Mouse (Mus musculus): ENCODE data around the gene Slc16a12. TPM values are rescaled to one million over a fixed set of nuclear protein-coding genes. Genes with fewer than 3 reads are reported as not detected.

The Slc16a12 gene
- polyA plus RNA-seq, 1 experiment = 0.33 TPM

GRCm38 (mm10) chr19:34746201-34746600 is 888 bp downstream of the Slc16a12 start:
- 0 out of 2 replicates have a peak, but pooled peaks cover 3% of the 10 kb centered on the region for H3K27me3 ChIP-seq (ENCODE audit: control insufficient read depth, insufficient read depth, low read length)
- H3K27ac ChIP-seq (ENCODE audit: control insufficient read depth, insufficient read depth, low read depth, low read length) = no peak overlapping the region
- H3K36me3 ChIP-seq (ENCODE audit: control insufficient read depth, insufficient read depth, low read length) = no peaks in the 10 kb centered on the region
- TF ChIP-seq POLR2A (IDR thresholded peaks at IDR 0.05; ENCODE audit: control insufficient read depth, low read depth, low read length) = no peak
- no peak for TF ChIP-seq CTCF (IDR thresholded peaks at IDR 0.05; ENCODE audit: control insufficient read depth, insufficient read depth, insufficient replicate concordance, low read depth, low read length)
- H3K4me1 ChIP-seq (ENCODE audit: control insufficient read depth, insufficient read depth, low read length) = peaks cover 6% of the 10 kb centered on the region
- no peak overlapping the region for H3K4me3 ChIP-seq (ENCODE audit: control insufficient read depth, low read depth, low read length)

GRCm38 (mm10) chr19:34745012-34745411 is 2.1 kb downstream of the Slc16a12 start:
- Histone ChIP-seq H3K4me3 (ENCODE audit: control insufficient read depth, low read depth, low read length) (no peak overlapping the region), H3K27me3 (ENCODE audit: control insufficient read depth, insufficient read depth, low read length) (0 out of 2 replicates have a peak, but pooled peaks cover 3% of the 10 kb centered on the region), H3K36me3 (ENCODE audit: control insufficient read depth, insufficient read depth, low read length) (no peaks in the 10 kb centered on the region), H3K4me1 (ENCODE audit: control insufficient read depth, insufficient read depth, low read length) (peaks cover 6% of the 10 kb centered on the region), H3K27ac (ENCODE audit: control insufficient read depth, insufficient read depth, low read depth, low read length) (no peak overlapping the region)
- TF ChIP-seq POLR2A (IDR thresholded peaks at IDR 0.05; ENCODE audit: control insufficient read depth, low read depth, low read length) (no peak), CTCF (IDR thresholded peaks at IDR 0.05; ENCODE audit: control insufficient read depth, insufficient read depth, insufficient replicate concordance, low read depth, low read length) (no peak)

DNA sequence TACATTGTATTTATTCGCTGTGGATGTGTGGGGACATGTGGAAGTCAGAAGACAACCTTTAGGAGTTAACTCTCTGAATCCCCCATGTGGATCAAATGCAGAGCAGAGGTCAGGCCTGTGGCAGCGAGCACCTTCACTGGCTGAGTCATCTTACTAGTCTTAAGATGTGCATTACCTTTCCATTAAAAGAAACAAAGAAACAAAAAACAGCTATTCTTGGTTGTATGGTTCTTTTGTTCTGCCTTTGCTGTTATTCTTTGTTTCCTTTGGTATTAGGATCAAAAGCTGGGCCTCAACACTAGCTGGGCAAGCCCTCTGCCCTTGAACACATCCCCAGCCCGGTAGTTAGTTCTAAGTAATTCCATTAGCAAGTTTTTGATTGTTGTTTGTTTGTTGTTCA is 9.2 kb downstream of the Slc16a12 start:
- Histone ChIP-seq H3K4me1 (ENCODE audit: control insufficient read depth, insufficient read depth, low read length) (no peaks in the 10 kb centered on the region; the same call in 1 of the 2 replicates), H3K36me3 (ENCODE audit: control insufficient read depth, insufficient read depth, low read length) (no peaks in the 10 kb centered on the region), H3K4me3 (ENCODE audit: control insufficient read depth, low read depth, low read length) (no peak overlapping the region), H3K27ac (ENCODE audit: control insufficient read depth, insufficient read depth, low read depth, low read length) (no peak overlapping the region), H3K27me3 (ENCODE audit: control insufficient read depth, insufficient read depth, low read length) (no peaks in the 10 kb centered on the region)
- no peak for TF ChIP-seq CTCF (IDR thresholded peaks at IDR 0.05; ENCODE audit: control insufficient read depth, insufficient read depth, insufficient replicate concordance, low read depth, low read length)
- no peak for TF ChIP-seq POLR2A (IDR thresholded peaks at IDR 0.05; ENCODE audit: control insufficient read depth, low read depth, low read length)

- no peak for TF ChIP-seq POLR2A (IDR thresholded peaks at IDR 0.05; ENCODE audit: control insufficient read depth, low read depth, low read length)
- no peak for TF ChIP-seq CTCF (IDR thresholded peaks at IDR 0.05; ENCODE audit: control insufficient read depth, insufficient read depth, insufficient replicate concordance, low read depth, low read length)
- Histone ChIP-seq H3K4me3 (ENCODE audit: control insufficient read depth, low read depth, low read length) (no peak overlapping the region), H3K4me1 (ENCODE audit: control insufficient read depth, insufficient read depth, low read length) (no peaks in the 10 kb centered on the region; the same call in 1 of the 2 replicates), H3K36me3 (ENCODE audit: control insufficient read depth, insufficient read depth, low read length) (no peaks in the 10 kb centered on the region), H3K27me3 (ENCODE audit: control insufficient read depth, insufficient read depth, low read length) (no peaks in the 10 kb centered on the region), H3K27ac (ENCODE audit: control insufficient read depth, insufficient read depth, low read depth, low read length) (no peak overlapping the region)
Measured at GRCm38 (mm10) chr19:34735900-34736299, 11.2 kb downstream of the Slc16a12 start.

GRCm38 (mm10) chr19:34733020-34733419 is 14.1 kb downstream of the Slc16a12 start:
- Histone ChIP-seq H3K4me3 (ENCODE audit: control insufficient read depth, low read depth, low read length) (no peak overlapping the region), H3K4me1 (ENCODE audit: control insufficient read depth, insufficient read depth, low read length) (no peaks in the 10 kb centered on the region; the same call in 1 of the 2 replicates), H3K27ac (ENCODE audit: control insufficient read depth, insufficient read depth, low read depth, low read length) (no peak overlapping the region), H3K27me3 (ENCODE audit: control insufficient read depth, insufficient read depth, low read length) (no peaks in the 10 kb centered on the region), H3K36me3 (ENCODE audit: control insufficient read depth, insufficient read depth, low read length) (no peaks in the 10 kb centered on the region)
- TF ChIP-seq POLR2A (IDR thresholded peaks at IDR 0.05; ENCODE audit: control insufficient read depth, low read depth, low read length) (no peak), CTCF (IDR thresholded peaks at IDR 0.05; ENCODE audit: control insufficient read depth, insufficient read depth, insufficient replicate concordance, low read depth, low read length) (no peak)

DNA sequence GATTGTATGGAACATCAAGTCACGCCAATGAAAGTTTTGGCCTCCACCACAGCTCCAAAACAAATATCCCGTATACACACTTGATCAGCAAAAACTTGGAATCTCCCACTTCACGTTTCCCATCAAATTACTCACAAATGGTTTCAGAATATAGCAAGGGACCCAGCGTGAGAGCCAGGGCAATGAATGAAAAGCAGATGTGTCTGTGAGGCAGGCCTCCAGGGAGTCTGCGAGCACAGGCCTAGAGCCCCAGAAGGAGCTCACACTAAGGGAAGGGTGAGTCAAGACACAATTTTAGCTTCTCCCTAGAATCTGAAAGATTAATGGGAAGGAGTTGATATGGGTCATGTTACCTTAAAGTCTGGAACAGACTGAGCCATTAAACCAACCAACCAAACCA is 15.7 kb downstream of the Slc16a12 start:
- H3K36me3 ChIP-seq (ENCODE audit: control insufficient read depth, insufficient read depth, low read length) = no peaks in the 10 kb centered on the region
- no peaks in the 10 kb centered on the region; the same call in 1 of the 2 replicates for H3K4me1 ChIP-seq (ENCODE audit: control insufficient read depth, insufficient read depth, low read length)
- H3K4me3 ChIP-seq (ENCODE audit: control insufficient read depth, low read depth, low read length) = no peak overlapping the region
- no peak overlapping the region for H3K27ac ChIP-seq (ENCODE audit: control insufficient read depth, insufficient read depth, low read depth, low read length)
- no peak for TF ChIP-seq CTCF (IDR thresholded peaks at IDR 0.05; ENCODE audit: control insufficient read depth, insufficient read depth, insufficient replicate concordance, low read depth, low read length)
- no peak for TF ChIP-seq POLR2A (IDR thresholded peaks at IDR 0.05; ENCODE audit: control insufficient read depth, low read depth, low read length)
- H3K27me3 ChIP-seq (ENCODE audit: control insufficient read depth, insufficient read depth, low read length) = no peaks in the 10 kb centered on the region

GRCm38 (mm10) chr19:34730584-34730983 is 16.5 kb downstream of the Slc16a12 start:
- H3K4me1 ChIP-seq (ENCODE audit: control insufficient read depth, insufficient read depth, low read length) = no peaks in the 10 kb centered on the region

GRCm38 (mm10) chr19:34729505-34729904 is 17.6 kb downstream of the Slc16a12 start:
- no peaks in the 10 kb centered on the region for H3K36me3 ChIP-seq (ENCODE audit: control insufficient read depth, insufficient read depth, low read length)
- TF ChIP-seq POLR2A (IDR thresholded peaks at IDR 0.05; ENCODE audit: control insufficient read depth, low read depth, low read length) (no peak), CTCF (IDR thresholded peaks at IDR 0.05; ENCODE audit: control insufficient read depth, insufficient read depth, insufficient replicate concordance, low read depth, low read length) (no peak)
- H3K4me1 ChIP-seq (ENCODE audit: control insufficient read depth, insufficient read depth, low read length) = no peaks in the 10 kb centered on the region
- no peaks in the 10 kb centered on the region for H3K27me3 ChIP-seq (ENCODE audit: control insufficient read depth, insufficient read depth, low read length)
- no peak overlapping the region for H3K4me3 ChIP-seq (ENCODE audit: control insufficient read depth, low read depth, low read length)
- no peak overlapping the region for H3K27ac ChIP-seq (ENCODE audit: control insufficient read depth, insufficient read depth, low read depth, low read length)

More at GRCm38 (mm10) chr19:34730584-34730983, 16.5 kb downstream of the Slc16a12 start:
- Histone ChIP-seq H3K27ac (ENCODE audit: control insufficient read depth, insufficient read depth, low read depth, low read length) (no peak overlapping the region), H3K36me3 (ENCODE audit: control insufficient read depth, insufficient read depth, low read length) (no peaks in the 10 kb centered on the region), H3K27me3 (ENCODE audit: control insufficient read depth, insufficient read depth, low read length) (no peaks in the 10 kb centered on the region), H3K4me3 (ENCODE audit: control insufficient read depth, low read depth, low read length) (no peak overlapping the region)
- no peak for TF ChIP-seq POLR2A (IDR thresholded peaks at IDR 0.05; ENCODE audit: control insufficient read depth, low read depth, low read length)
- TF ChIP-seq CTCF (IDR thresholded peaks at IDR 0.05; ENCODE audit: control insufficient read depth, insufficient read depth, insufficient replicate concordance, low read depth, low read length) = no peak
